Mouse (Mus musculus): ENCODE results near the gene Ramp1. TPM values are rescaled to one million over a fixed set of nuclear protein-coding genes. Genes with fewer than 3 reads are reported as not detected.

The Ramp1 gene
- polyA plus RNA-seq (2021; fragmentation: Nextera tagmentation), result 137 and 149 TPM in 2 replicates
- long read RNA-seq, experiment 1, transcript Ramp1-201 (3 exons, 2,325 nt), result major isoform, 272 of 293 reads
- long read RNA-seq, experiment 1, partial matches to known transcripts, result 8 of 293 reads
- long read RNA-seq, experiment 1, other reads (novel, unspliced or antisense), result 11 of 293 reads
- long read RNA-seq, experiment 2, transcript Ramp1-201 (3 exons, 2,325 nt), result major isoform, 51 of 57 reads
- long read RNA-seq, experiment 2, partial matches to known transcripts, result 3 of 57 reads
- long read RNA-seq, experiment 2, other reads (novel, unspliced or antisense), result 3 of 57 reads

DNA sequence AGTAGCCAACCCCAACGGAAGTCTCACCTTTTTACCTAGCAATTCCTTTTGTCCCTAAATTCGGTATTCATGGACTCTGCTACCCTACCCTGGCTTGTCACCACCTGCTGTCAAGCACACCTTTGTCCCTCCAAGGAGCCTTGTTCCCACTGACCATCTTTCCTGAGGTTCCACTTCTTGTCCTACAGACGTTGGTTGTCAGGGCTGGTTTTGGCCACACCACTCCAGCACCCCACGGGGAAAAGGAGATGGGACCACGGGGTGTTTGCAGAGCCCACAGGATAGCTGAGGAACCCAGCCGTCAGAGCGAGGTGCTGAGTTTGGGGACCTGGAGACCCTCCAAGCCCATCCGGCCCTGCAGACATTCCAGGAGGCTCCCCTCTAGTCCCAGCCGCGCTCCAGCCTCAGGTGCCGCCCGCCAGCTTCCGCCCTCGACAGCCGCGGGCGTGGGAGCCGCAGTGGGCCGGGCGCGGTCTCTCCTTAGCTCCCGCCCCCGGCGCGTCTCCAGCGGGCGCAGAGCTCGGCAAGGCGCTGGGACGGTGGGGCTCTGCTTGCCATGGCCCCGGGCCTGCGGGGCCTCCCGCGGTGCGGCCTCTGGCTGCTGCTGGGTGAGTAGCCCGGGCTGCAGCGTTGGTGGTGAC is at the start of gene Ramp1:
Gene Ramp1, plus strand, starts transcription at position 290 of the 641 bp plus-strand sequence.

DNA sequence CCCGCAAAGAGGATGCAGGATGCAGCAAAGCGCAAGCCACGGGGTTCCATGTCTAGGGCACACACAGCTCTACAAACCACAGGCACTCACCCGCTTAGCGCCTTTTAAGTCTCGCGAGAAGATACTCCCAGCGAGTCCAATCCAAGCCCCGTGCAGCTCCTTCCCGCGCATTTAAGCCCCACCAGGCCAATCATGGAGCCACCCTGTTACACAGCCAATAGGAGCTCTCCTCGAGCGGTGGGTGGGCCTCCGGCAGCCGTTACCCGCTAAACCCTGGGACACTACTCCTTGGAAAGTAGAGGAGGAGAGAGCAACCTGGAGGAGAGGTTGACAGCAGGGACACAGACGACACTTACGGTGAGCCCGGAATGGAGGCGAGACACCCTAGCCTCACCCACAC is 34.8 kb upstream of the Ramp1 start, which contains the start of gene Rbm44:
Gene Rbm44, plus strand, starts transcription at position 277 of the 400 bp plus-strand sequence.

DNA sequence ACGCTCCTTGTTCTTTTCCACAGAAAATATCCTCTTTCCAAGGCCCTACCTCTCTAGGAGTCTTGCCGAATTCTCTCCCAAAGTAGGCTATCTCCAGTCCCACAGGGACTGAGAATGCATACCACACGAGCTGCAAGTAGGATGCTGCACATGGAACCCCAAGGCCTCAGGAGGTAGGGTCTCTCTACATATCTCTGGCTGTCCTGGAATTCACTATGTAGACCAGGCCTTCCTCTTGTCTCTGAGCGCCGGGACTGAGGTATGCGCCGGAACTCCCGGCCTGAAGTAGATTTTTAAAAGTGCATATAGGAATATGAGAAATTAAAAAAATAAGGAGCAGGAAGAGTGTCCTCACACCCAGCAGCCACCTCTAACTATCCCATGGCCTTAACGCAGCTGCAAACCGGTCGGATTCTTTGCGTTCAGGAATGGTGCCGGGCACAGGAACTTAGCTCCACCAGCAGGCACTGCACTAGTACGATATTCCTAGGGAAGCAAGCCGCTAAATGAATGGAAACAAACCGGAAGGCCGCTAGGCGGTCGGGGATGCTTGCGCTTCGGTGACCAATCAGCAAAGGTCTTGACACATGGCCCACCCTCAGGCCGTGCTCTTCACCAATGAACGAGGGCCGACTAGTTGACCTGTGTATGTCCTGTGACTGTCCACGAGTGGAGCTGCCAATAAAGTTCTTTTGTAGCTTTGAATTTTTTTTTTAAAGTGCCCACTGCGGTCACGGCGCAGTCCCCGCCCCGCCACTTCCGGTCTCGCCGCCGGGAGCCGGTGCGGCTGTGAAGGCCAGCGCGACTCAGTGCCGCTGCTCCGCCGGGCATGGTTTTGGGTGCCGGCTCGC is 70.2 kb downstream of the Ramp1 start, which contains the start of gene Ube2f:
Gene Ube2f, plus strand, starts transcription at position 741 of the 851 bp plus-strand sequence.

Other genes starting within 250 kb of the Ramp1 start
- not detected in 2 replicates for gene Prlh, start 226.7 kb upstream of the Ramp1 start, polyA plus RNA-seq (2021; fragmentation: Nextera tagmentation)
- not detected in 2 replicates for gene Rab17, start 210.2 kb upstream of the Ramp1 start, polyA plus RNA-seq (2021; fragmentation: Nextera tagmentation)
- 53.5 and 55.1 TPM in 2 replicates for gene Lrrfip1, start 181.1 kb upstream of the Ramp1 start, polyA plus RNA-seq (2021; fragmentation: Nextera tagmentation)
- not detected in 2 replicates for gene Rbm44, start 34.7 kb upstream of the Ramp1 start, polyA plus RNA-seq (2021; fragmentation: Nextera tagmentation)
- 57.7 and 59.6 TPM in 2 replicates for gene Ube2f, start 70.5 kb downstream of the Ramp1 start, polyA plus RNA-seq (2021; fragmentation: Nextera tagmentation)
- 5.5 TPM in 2 replicates for gene Scly, start 118.5 kb downstream of the Ramp1 start, polyA plus RNA-seq (2021; fragmentation: Nextera tagmentation)
- gene Espnl, start 142.3 kb downstream of the Ramp1 start, polyA plus RNA-seq (2021; fragmentation: Nextera tagmentation), result 0.03 TPM in 1 of 2 replicates, not detected in the other
- gene Klhl30, start 171.2 kb downstream of the Ramp1 start, polyA plus RNA-seq (2021; fragmentation: Nextera tagmentation), result not detected in 2 replicates
- not detected in 2 replicates for gene Erfe, start 186.6 kb downstream of the Ramp1 start, polyA plus RNA-seq (2021; fragmentation: Nextera tagmentation)
- gene Ilkap, start 219.0 kb downstream of the Ramp1 start, polyA plus RNA-seq (2021; fragmentation: Nextera tagmentation), result 64.9 and 65.4 TPM in 2 replicates
- 22.0 and 23.1 TPM in 2 replicates for gene Hes6, start 234.2 kb downstream of the Ramp1 start, polyA plus RNA-seq (2021; fragmentation: Nextera tagmentation)

Data from layer of hippocampus, adult 6 months (tissue).